Mouse (Mus musculus) liver, embryonic 11.5 days (tissue): Measurements from ENCODE around the gene Rrp12. TPM values are rescaled to one million over a fixed set of nuclear protein-coding genes. Genes with fewer than 3 reads are reported as not detected.

Experiments used
- ATAC-seq: fragments of 200-750 bp; cut with Nextera tagmentation; replicated peaks from 2 replicates; pipeline ENCODE4 v1.8.0; 2017; ENCODE audit warnings: moderate number of reproducible peaks, mild to moderate bottlenecking, moderate TSS enrichment, moderate library complexity; ENCODE audit not compliant: low FRiP score
- DNase-seq: peaks from one replicate; pipeline ENCODE4 v3.0.0-alpha.2; 2017; ENCODE audit warnings: low spot score
- H3K27ac ChIP-seq: fragments of 300-500 bp; sonication (generic); 2 replicates; pipeline ENCODE4 v1.5.1; 2014; ENCODE audit warnings: mild to moderate bottlenecking, low read depth, low read length, control low read depth
- H3K27me3 ChIP-seq: fragments of 300-500 bp; sonication (generic); replicated peaks from 2 replicates; pipeline ENCODE4 v1.6.1; 2014; ENCODE audit warnings: low read length, mixed read lengths; ENCODE audit not compliant: control insufficient read depth, insufficient read depth
- H3K36me3 ChIP-seq: fragments of 300-500 bp; sonication (generic); 2 replicates; pipeline ENCODE4 v1.6.1; 2014; ENCODE audit warnings: mild to moderate bottlenecking, low read length, moderate library complexity, mixed read lengths; ENCODE audit not compliant: control insufficient read depth, insufficient read depth
- H3K4me1 ChIP-seq: fragments of 300-500 bp; sonication (generic); replicated peaks from 2 replicates; pipeline ENCODE4 v1.6.1; 2014; ENCODE audit warnings: low read length, mixed read lengths; ENCODE audit not compliant: control insufficient read depth, insufficient read depth
- H3K4me2 ChIP-seq: fragments of 300-500 bp; sonication (generic); 2 replicates; pipeline ENCODE4 v1.6.1; 2014; ENCODE audit warnings: mild to moderate bottlenecking, control low read depth, moderate library complexity
- H3K4me3 ChIP-seq: fragments of 300-500 bp; sonication (generic); 2 replicates; pipeline ENCODE4 v1.5.1; 2014; ENCODE audit warnings: low read depth, low read length, control low read depth
- H3K9ac ChIP-seq: fragments of 300-500 bp; sonication (generic); 2 replicates; pipeline ENCODE4 v1.6.1; 2014; ENCODE audit warnings: low read depth, low read length, control low read depth
- H3K9me3 ChIP-seq: fragments of 300-500 bp; sonication (generic); 2 replicates; pipeline ENCODE4 v1.6.1; 2016; ENCODE audit warnings: low read length, inconsistent platforms, mixed read lengths; ENCODE audit not compliant: control insufficient read depth
- WGBS: fragments of 180-500 bp; shearing (Covaris S2); extraction: QIAGEN DNeasy Blood & Tissue Kit; methylation state at CpG from one replicate; pipeline ENCODE4 v1.1.7; 2014; 5-methylcytosine and 5-hydroxymethylcytosine counted together
- polyA plus RNA-seq: library from polyadenylated mRNA; unstranded; fragments of >200 nt; fragmentation: Nextera tagmentation; extraction: Ambion mirVana; gene quantifications from 2 replicates; pipeline ENCODE4 v1.2.1, GENCODE M21; 2014

The Rrp12 gene
- polyA plus RNA-seq, 1 experiment from 2014 or later: 29.5 TPM

GRCm38 (mm10) chr19:41830106-41831031 lies 65.6 kb downstream of the Rrp12 start:
- Histone ChIP-seq H3K36me3 (no peaks in the 10 kb centered on the region), H3K4me3 (peak overlapping the region; percentile 83), H3K9me3 (no peaks in the 10 kb centered on the region), H3K9ac (peak overlapping the region; percentile 92), H3K4me2 (peak overlapping the region; percentile 97), H3K4me1 (peaks cover 33% of the 10 kb centered on the region), H3K27me3 (no peaks in the 10 kb centered on the region), H3K27ac (peak overlapping the region; percentile 83)
- 0% methylated on average over 102 of the region's 112 CpGs for WGBS
- peak; percentile 50 for ATAC-seq
- peak; percentile 83 for DNase-seq

GRCm38 (mm10) chr19:41829381-41830105 lies 66.4 kb downstream of the Rrp12 start, which contains the start of gene Frat1:
TSS of gene Frat1 (plus strand) at chr19:41829970.
- Histone ChIP-seq H3K27ac (peak within 1 kb of the TSS; percentile 83), H3K9ac (peak within 1 kb of the TSS; percentile 92), H3K4me2 (peak within 1 kb of the TSS; percentile 97), H3K4me3 (peak within 1 kb of the TSS; percentile 83), H3K4me1 (peaks cover 26% of the 10 kb centered on the region), H3K36me3 (no peaks in the 10 kb centered on the region), H3K27me3 (no peaks in the 10 kb centered on the region), H3K9me3 (no peaks in the 10 kb centered on the region)
- ATAC-seq (peak; percentile 89), DNase-seq (peak; percentile 98)
- 1% methylated on average over 39 of the region's 39 CpGs for WGBS

- H3K4me3 ChIP-seq: peak overlapping the region; percentile 83
- H3K27ac ChIP-seq: peak overlapping the region; percentile 55
- H3K9me3 ChIP-seq: no peaks in the 10 kb centered on the region
- H3K4me1 ChIP-seq: peaks cover 26% of the 10 kb centered on the region
- H3K27me3 ChIP-seq: no peaks in the 10 kb centered on the region
- no peak for DNase-seq
- ATAC-seq: no peak
- 67% methylated on average over 3 of the region's 3 CpGs for WGBS
- peak overlapping the region; percentile 52; the same call in 1 of the 2 replicates for H3K9ac ChIP-seq
- H3K4me2 ChIP-seq: peak overlapping the region; percentile 97
- no peaks in the 10 kb centered on the region for H3K36me3 ChIP-seq
Observed at GRCm38 (mm10) chr19:41828941-41829340, 67.0 kb downstream of the Rrp12 start.

- no peaks in the 10 kb centered on the region for H3K9me3 ChIP-seq
- 72% methylated on average over 3 of the region's 3 CpGs for WGBS
- ATAC-seq (no peak), DNase-seq (no peak)
- H3K27ac ChIP-seq: no peak overlapping the region
- no peak overlapping the region for H3K4me2 ChIP-seq
- no peaks in the 10 kb centered on the region for H3K27me3 ChIP-seq
- H3K4me1 ChIP-seq: peaks cover 11% of the 10 kb centered on the region
- H3K4me3 ChIP-seq: no peak overlapping the region
- H3K9ac ChIP-seq: no peak overlapping the region
- H3K36me3 ChIP-seq: no peaks in the 10 kb centered on the region
Observed at GRCm38 (mm10) chr19:41826529-41826928, 69.4 kb downstream of the Rrp12 start.

GRCm38 (mm10) chr19:41824950-41825349 lies 71.0 kb downstream of the Rrp12 start:
- H3K27me3 ChIP-seq: no peaks in the 10 kb centered on the region; the same call in 1 of the 2 replicates
- H3K4me1 ChIP-seq: peaks cover 9% of the 10 kb centered on the region
- DNase-seq: no peak
- no peak for ATAC-seq
- no peaks in the 10 kb centered on the region for H3K36me3 ChIP-seq
- no peak overlapping the region for H3K9ac ChIP-seq
- WGBS: 55% methylated on average over 5 of the region's 5 CpGs
- H3K27ac ChIP-seq: no peak overlapping the region
- no peak overlapping the region for H3K4me2 ChIP-seq
- no peak overlapping the region for H3K4me3 ChIP-seq
- H3K9me3 ChIP-seq: no peaks in the 10 kb centered on the region

- Histone ChIP-seq H3K4me2 (no peak overlapping the region), H3K9ac (no peak overlapping the region), H3K4me1 (0 out of 2 replicates have a peak, but pooled peaks cover 4% of the 10 kb centered on the region), H3K27me3 (no peaks in the 10 kb centered on the region; the same call in 1 of the 2 replicates), H3K27ac (no peak overlapping the region), H3K9me3 (no peaks in the 10 kb centered on the region), H3K36me3 (no peaks in the 10 kb centered on the region), H3K4me3 (no peak overlapping the region)
- DNase-seq (no peak), ATAC-seq (peak; percentile 63)
- WGBS: 35% methylated on average over 1 of the region's 1 CpGs
Observed at GRCm38 (mm10) chr19:41822589-41822988, 73.4 kb downstream of the Rrp12 start.

GRCm38 (mm10) chr19:41821436-41821835 lies 74.5 kb downstream of the Rrp12 start:
- H3K9me3 ChIP-seq: no peaks in the 10 kb centered on the region
- H3K27ac ChIP-seq: no peak overlapping the region
- 35% methylated on average over 5 of the region's 5 CpGs for WGBS
- 0 out of 2 replicates have a peak, but pooled peaks cover 7% of the 10 kb centered on the region for H3K4me1 ChIP-seq
- H3K36me3 ChIP-seq: no peaks in the 10 kb centered on the region
- no peak for DNase-seq
- no peak overlapping the region for H3K4me3 ChIP-seq
- no peak overlapping the region for H3K9ac ChIP-seq
- ATAC-seq: no peak
- no peak overlapping the region for H3K4me2 ChIP-seq
- no peaks in the 10 kb centered on the region; the same call in 1 of the 2 replicates for H3K27me3 ChIP-seq

- peaks cover 8% of the 10 kb centered on the region; the same call in 1 of the 2 replicates for H3K4me1 ChIP-seq
- H3K4me2 ChIP-seq: no peak overlapping the region
- H3K9ac ChIP-seq: no peak overlapping the region
- H3K4me3 ChIP-seq: no peak overlapping the region
- no peak for ATAC-seq
- no peaks in the 10 kb centered on the region for H3K9me3 ChIP-seq
- H3K36me3 ChIP-seq: no peaks in the 10 kb centered on the region
- H3K27me3 ChIP-seq: no peaks in the 10 kb centered on the region; the same call in 1 of the 2 replicates
- H3K27ac ChIP-seq: no peak overlapping the region
- DNase-seq: no peak
- 82% methylated on average over 4 of the region's 4 CpGs for WGBS
Observed at GRCm38 (mm10) chr19:41818749-41819148, 77.2 kb downstream of the Rrp12 start.
